Mouse (Mus musculus): ENCODE measurements around the gene 4930595D18Rik. TPM values are rescaled to one million over a fixed set of nuclear protein-coding genes. Genes with fewer than 3 reads are reported as not detected.

Gene 4930595D18Rik
- polyA plus RNA-seq, 1 experiment from 2014 or later: not detected

- DNase-seq (ENCODE audit: low spot score): peak; percentile 63
- peak overlapping the region; percentile 81 for H3K27ac ChIP-seq
- 0 out of 2 replicates have a peak, but pooled peaks cover 4% of the 10 kb centered on the region for H3K27me3 ChIP-seq (ENCODE audit: low read depth, poor library complexity, severe bottlenecking)
- H3K4me3 ChIP-seq: peak overlapping the region; percentile 36
- no peaks in the 10 kb centered on the region for H3K9me3 ChIP-seq (replicated peaks)
- peaks cover 39% of the 10 kb centered on the region for H3K4me1 ChIP-seq
- WGBS: 15% methylated on average over 16 of the region's 16 CpGs
- no peaks in the 10 kb centered on the region for H3K36me3 ChIP-seq
Measured at GRCm38 (mm10) chr12:111162312-111163061, 21.8 kb downstream of the 4930595D18Rik start.

GRCm38 (mm10) chr12:111161943-111162311 is 22.4 kb downstream of the 4930595D18Rik start:
- Histone ChIP-seq H3K27ac (peak overlapping the region; percentile 81), H3K4me3 (peak overlapping the region; percentile 36), H3K36me3 (no peaks in the 10 kb centered on the region), H3K4me1 (peaks cover 38% of the 10 kb centered on the region), H3K9me3 (replicated peaks) (no peaks in the 10 kb centered on the region), H3K27me3 (ENCODE audit: low read depth, poor library complexity, severe bottlenecking) (0 out of 2 replicates have a peak, but pooled peaks cover 4% of the 10 kb centered on the region)
- DNase-seq (ENCODE audit: low spot score): no peak
- WGBS: 40% methylated on average over 7 of the region's 7 CpGs

- Histone ChIP-seq H3K27ac (no peak overlapping the region), H3K9me3 (replicated peaks) (no peaks in the 10 kb centered on the region), H3K4me3 (no peak overlapping the region), H3K4me1 (peaks cover 34% of the 10 kb centered on the region), H3K36me3 (no peaks in the 10 kb centered on the region), H3K27me3 (ENCODE audit: low read depth, poor library complexity, severe bottlenecking) (0 out of 2 replicates have a peak, but pooled peaks cover 4% of the 10 kb centered on the region)
- WGBS: 91% methylated on average over 10 of the region's 10 CpGs
- no peak for DNase-seq (ENCODE audit: low spot score)
Measured at GRCm38 (mm10) chr12:111160871-111161270, 23.4 kb downstream of the 4930595D18Rik start.

GRCm38 (mm10) chr12:111159659-111160428 is 24.4 kb downstream of the 4930595D18Rik start:
- 0 out of 2 replicates have a peak, but pooled peaks cover 4% of the 10 kb centered on the region for H3K27me3 ChIP-seq (ENCODE audit: low read depth, poor library complexity, severe bottlenecking)
- 69% methylated on average over 12 of the region's 12 CpGs for WGBS
- DNase-seq (ENCODE audit: low spot score): no peak
- H3K36me3 ChIP-seq: no peaks in the 10 kb centered on the region
- H3K4me1 ChIP-seq: peaks cover 24% of the 10 kb centered on the region
- no peak overlapping the region for H3K4me3 ChIP-seq
- 0 out of 2 replicates have a peak overlapping the region, but pooled peaks have one; percentile 2 for H3K27ac ChIP-seq
- no peaks in the 10 kb centered on the region for H3K9me3 ChIP-seq (replicated peaks)

- H3K4me3 ChIP-seq: no peak overlapping the region
- no peak for DNase-seq (ENCODE audit: low spot score)
- 85% methylated on average over 1 of the region's 1 CpGs for WGBS
Measured at GRCm38 (mm10) chr12:111155756-111156155, 28.5 kb downstream of the 4930595D18Rik start.

GRCm38 (mm10) chr12:111154641-111155040 is 29.6 kb downstream of the 4930595D18Rik start:
- Histone ChIP-seq H3K9me3 (replicated peaks) (no peaks in the 10 kb centered on the region), H3K27me3 (ENCODE audit: low read depth, poor library complexity, severe bottlenecking) (0 out of 2 replicates have a peak, but pooled peaks cover 4% of the 10 kb centered on the region), H3K27ac (no peak overlapping the region), H3K4me3 (no peak overlapping the region), H3K36me3 (no peaks in the 10 kb centered on the region), H3K4me1 (peaks cover 10% of the 10 kb centered on the region; the same call in 1 of the 2 replicates)
- DNase-seq (ENCODE audit: low spot score): no peak
- 91% methylated on average over 6 of the region's 6 CpGs for WGBS

More at GRCm38 (mm10) chr12:111155756-111156155, 28.5 kb downstream of the 4930595D18Rik start:
- no peaks in the 10 kb centered on the region for H3K36me3 ChIP-seq
- 0 out of 2 replicates have a peak, but pooled peaks cover 5% of the 10 kb centered on the region for H3K4me1 ChIP-seq
- 0 out of 2 replicates have a peak, but pooled peaks cover 4% of the 10 kb centered on the region for H3K27me3 ChIP-seq (ENCODE audit: low read depth, poor library complexity, severe bottlenecking)
- H3K27ac ChIP-seq: no peak overlapping the region
- no peaks in the 10 kb centered on the region for H3K9me3 ChIP-seq (replicated peaks)

GRCm38 (mm10) chr12:111153946-111154345 is 30.3 kb downstream of the 4930595D18Rik start:
- no peak for DNase-seq (ENCODE audit: low spot score)
- 52% methylated on average over 5 of the region's 5 CpGs for WGBS
- H3K9me3 ChIP-seq (replicated peaks): no peaks in the 10 kb centered on the region

GRCm38 (mm10) chr12:111152981-111153710 is 31.1 kb downstream of the 4930595D18Rik start:
- no peak for DNase-seq (ENCODE audit: low spot score)
- Histone ChIP-seq H3K27me3 (ENCODE audit: low read depth, poor library complexity, severe bottlenecking) (no peaks in the 10 kb centered on the region), H3K9me3 (replicated peaks) (no peaks in the 10 kb centered on the region), H3K4me1 (peaks cover 11% of the 10 kb centered on the region; the same call in 1 of the 2 replicates), H3K27ac (no peak overlapping the region), H3K4me3 (no peak overlapping the region), H3K36me3 (no peaks in the 10 kb centered on the region)
- WGBS: 85% methylated on average over 7 of the region's 7 CpGs

More at GRCm38 (mm10) chr12:111153946-111154345, 30.3 kb downstream of the 4930595D18Rik start:
- Histone ChIP-seq H3K36me3 (no peaks in the 10 kb centered on the region), H3K27me3 (ENCODE audit: low read depth, poor library complexity, severe bottlenecking) (no peaks in the 10 kb centered on the region), H3K4me3 (no peak overlapping the region), H3K27ac (no peak overlapping the region), H3K4me1 (peaks cover 11% of the 10 kb centered on the region; the same call in 1 of the 2 replicates)

GRCm38 (mm10) chr12:111152579-111152978 is 31.7 kb downstream of the 4930595D18Rik start:
- WGBS: 93% methylated on average over 6 of the region's 6 CpGs
- DNase-seq (ENCODE audit: low spot score): no peak
- no peaks in the 10 kb centered on the region for H3K27me3 ChIP-seq (ENCODE audit: low read depth, poor library complexity, severe bottlenecking)
- H3K4me3 ChIP-seq: no peak overlapping the region
- H3K4me1 ChIP-seq: peaks cover 11% of the 10 kb centered on the region; the same call in 1 of the 2 replicates
- no peaks in the 10 kb centered on the region for H3K36me3 ChIP-seq
- no peak overlapping the region for H3K27ac ChIP-seq
- no peaks in the 10 kb centered on the region for H3K9me3 ChIP-seq (replicated peaks)

GRCm38 (mm10) chr12:111151422-111152156 is 32.7 kb downstream of the 4930595D18Rik start:
- Histone ChIP-seq H3K4me1 (peaks cover 11% of the 10 kb centered on the region; the same call in 1 of the 2 replicates), H3K9me3 (replicated peaks) (no peaks in the 10 kb centered on the region), H3K36me3 (no peaks in the 10 kb centered on the region), H3K27ac (no peak overlapping the region), H3K4me3 (no peak overlapping the region), H3K27me3 (ENCODE audit: low read depth, poor library complexity, severe bottlenecking) (no peaks in the 10 kb centered on the region)
- WGBS: 91% methylated on average over 5 of the region's 5 CpGs
- DNase-seq (ENCODE audit: low spot score): no peak

GRCm38 (mm10) chr12:111150236-111150596 is 34.1 kb downstream of the 4930595D18Rik start:
- Histone ChIP-seq H3K9me3 (replicated peaks) (no peaks in the 10 kb centered on the region), H3K27me3 (ENCODE audit: low read depth, poor library complexity, severe bottlenecking) (no peaks in the 10 kb centered on the region), H3K4me1 (peaks cover 19% of the 10 kb centered on the region), H3K27ac (no peak overlapping the region), H3K36me3 (no peaks in the 10 kb centered on the region), H3K4me3 (no peak overlapping the region)
- DNase-seq (ENCODE audit: low spot score): no peak
- WGBS: 7% methylated on average over 6 of the region's 6 CpGs
